Mouse (Mus musculus): ENCODE measurements around the gene Creb3l4. TPM values are rescaled to one million over a fixed set of nuclear protein-coding genes. Genes with fewer than 3 reads are reported as not detected.

The Creb3l4 gene
- polyA plus RNA-seq, 1 experiment from 2014 or later = 28.9 TPM

DNA sequence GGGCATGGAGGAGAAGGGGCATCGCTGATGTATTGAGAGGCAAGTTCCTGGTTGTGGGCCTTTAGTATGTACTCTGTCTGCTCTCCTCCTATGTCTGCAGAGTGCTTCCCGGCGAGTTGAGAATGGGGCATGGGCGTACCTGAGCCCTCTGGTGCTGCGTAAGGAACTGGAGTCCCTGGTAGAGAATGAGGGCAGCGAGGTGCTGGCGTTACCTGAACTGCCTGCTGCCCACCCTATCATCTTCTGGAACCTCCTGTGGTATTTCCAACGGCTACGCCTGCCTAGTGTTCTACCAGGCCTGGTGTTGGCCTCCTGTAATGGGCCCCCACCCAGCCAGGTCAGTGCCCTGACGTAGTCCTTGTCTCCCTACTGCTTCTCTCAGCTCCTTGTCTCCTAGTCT is 34.9 kb upstream of the Creb3l4 start:
- no peaks in the 10 kb centered on the region for H3K27me3 ChIP-seq (ENCODE audit: control insufficient read depth, insufficient read depth, low read length)

DNA sequence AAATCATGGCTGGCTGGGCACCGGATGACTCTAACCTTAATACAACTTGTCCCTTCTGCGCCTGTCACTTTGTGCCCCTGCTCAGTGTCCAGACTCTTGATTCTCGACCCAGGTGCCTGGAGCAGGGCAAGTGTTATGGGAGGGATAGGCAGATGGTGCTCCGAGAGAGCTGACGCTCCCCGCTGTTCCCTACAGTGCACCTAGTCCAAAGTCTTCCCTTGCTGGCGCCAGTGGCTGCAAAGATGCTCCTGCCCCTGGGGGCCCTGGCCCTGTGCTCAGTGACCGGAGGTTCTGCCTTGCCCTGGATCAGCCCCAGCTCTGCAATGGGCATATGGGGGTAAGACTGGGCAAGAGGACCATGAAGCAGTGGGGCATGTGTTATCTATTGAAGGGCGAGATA is 34.5 kb upstream of the Creb3l4 start:
- H3K27ac ChIP-seq (ENCODE audit: low read length) = no peak overlapping the region
- no peak overlapping the region for H3K4me3 ChIP-seq (replicated peaks; ENCODE audit: low read length)
- H3K4me1 ChIP-seq (ENCODE audit: control insufficient read depth, insufficient read depth, low read length) = no peaks in the 10 kb centered on the region
- H3K27me3 ChIP-seq (ENCODE audit: control insufficient read depth, insufficient read depth, low read length) = no peaks in the 10 kb centered on the region
- ATAC-seq (ENCODE audit: insufficient read depth, low FRiP score) = no peak
- H3K9me3 ChIP-seq (replicated peaks; ENCODE audit: control insufficient read depth, low read length) = no peaks in the 10 kb centered on the region
- 88% methylated on average over 9 of the region's 9 CpGs for WGBS
- H3K36me3 ChIP-seq (ENCODE audit: control insufficient read depth, insufficient read depth, low read length) = peaks cover 13% of the 10 kb centered on the region
- no peak overlapping the region for H3K4me2 ChIP-seq (ENCODE audit: low read depth, low read length)
- no peak overlapping the region for H3K9ac ChIP-seq (ENCODE audit: low read length)

More for the DNA sequence above, 34.9 kb upstream of the Creb3l4 start:
- Histone ChIP-seq H3K9me3 (replicated peaks; ENCODE audit: control insufficient read depth, low read length) (no peaks in the 10 kb centered on the region), H3K27ac (ENCODE audit: low read length) (no peak overlapping the region), H3K36me3 (ENCODE audit: control insufficient read depth, insufficient read depth, low read length) (peaks cover 13% of the 10 kb centered on the region), H3K4me3 (replicated peaks; ENCODE audit: low read length) (no peak overlapping the region), H3K4me1 (ENCODE audit: control insufficient read depth, insufficient read depth, low read length) (no peaks in the 10 kb centered on the region), H3K4me2 (ENCODE audit: low read depth, low read length) (no peak overlapping the region), H3K9ac (ENCODE audit: low read length) (no peak overlapping the region)
- WGBS = 93% methylated on average over 10 of the region's 10 CpGs
- no peak for ATAC-seq (ENCODE audit: insufficient read depth, low FRiP score)

DNA sequence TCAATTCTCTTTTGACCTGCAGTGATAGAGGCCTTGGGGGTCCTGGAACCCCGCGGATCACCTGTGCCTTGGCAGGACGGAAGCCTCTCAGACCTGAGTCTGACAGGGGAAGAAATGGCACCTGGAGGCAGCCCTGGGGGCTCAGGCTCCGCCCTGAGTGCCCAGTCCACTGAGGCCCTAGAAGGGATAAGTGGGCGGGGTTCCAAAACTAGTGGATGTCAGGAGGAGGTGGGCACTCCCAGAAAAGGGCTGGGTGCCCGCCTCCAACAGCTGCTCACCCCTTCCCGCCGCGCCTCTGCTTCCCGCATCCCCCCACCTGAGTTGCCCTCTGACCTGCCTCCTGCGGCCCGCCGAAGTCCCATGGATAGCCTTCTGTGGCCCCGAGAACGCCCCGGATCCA is 33.5 kb upstream of the Creb3l4 start:
- no peak for ATAC-seq (ENCODE audit: insufficient read depth, low FRiP score)
- Histone ChIP-seq H3K27ac (ENCODE audit: low read length) (no peak overlapping the region), H3K9me3 (replicated peaks; ENCODE audit: control insufficient read depth, low read length) (no peaks in the 10 kb centered on the region), H3K4me1 (ENCODE audit: control insufficient read depth, insufficient read depth, low read length) (no peaks in the 10 kb centered on the region), H3K4me3 (replicated peaks; ENCODE audit: low read length) (no peak overlapping the region), H3K36me3 (ENCODE audit: control insufficient read depth, insufficient read depth, low read length) (peaks cover 19% of the 10 kb centered on the region), H3K27me3 (ENCODE audit: control insufficient read depth, insufficient read depth, low read length) (no peaks in the 10 kb centered on the region), H3K9ac (ENCODE audit: low read length) (peak overlapping the region; percentile 5; the same call in 1 of the 2 replicates), H3K4me2 (ENCODE audit: low read depth, low read length) (no peak overlapping the region)
- 42% methylated on average over 16 of the region's 16 CpGs for WGBS

DNA sequence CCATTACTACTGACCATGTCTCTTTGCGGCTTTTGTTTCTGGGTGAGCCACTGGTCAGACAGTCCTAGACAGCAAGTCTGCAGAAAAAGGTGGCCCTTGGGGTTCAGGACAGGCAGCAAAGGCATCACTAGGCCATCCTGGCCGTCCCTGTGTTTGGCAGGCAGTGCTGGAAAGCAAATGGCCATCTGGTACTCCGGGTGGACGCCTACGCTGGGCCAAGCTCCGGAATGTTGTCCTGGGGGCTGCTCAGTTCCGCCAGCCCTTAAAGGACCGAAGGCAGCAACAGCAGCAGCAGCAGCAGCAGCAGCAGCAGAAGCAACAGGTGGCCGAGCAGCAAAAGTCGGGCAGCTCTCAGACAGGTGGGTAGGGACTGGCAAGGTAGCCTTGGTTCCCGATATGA is 32.0 kb upstream of the Creb3l4 start:
- WGBS = 90% methylated on average over 11 of the region's 11 CpGs
- H3K36me3 ChIP-seq (ENCODE audit: control insufficient read depth, insufficient read depth, low read length) = peaks cover 19% of the 10 kb centered on the region
- no peak for ATAC-seq (ENCODE audit: insufficient read depth, low FRiP score)

DNA sequence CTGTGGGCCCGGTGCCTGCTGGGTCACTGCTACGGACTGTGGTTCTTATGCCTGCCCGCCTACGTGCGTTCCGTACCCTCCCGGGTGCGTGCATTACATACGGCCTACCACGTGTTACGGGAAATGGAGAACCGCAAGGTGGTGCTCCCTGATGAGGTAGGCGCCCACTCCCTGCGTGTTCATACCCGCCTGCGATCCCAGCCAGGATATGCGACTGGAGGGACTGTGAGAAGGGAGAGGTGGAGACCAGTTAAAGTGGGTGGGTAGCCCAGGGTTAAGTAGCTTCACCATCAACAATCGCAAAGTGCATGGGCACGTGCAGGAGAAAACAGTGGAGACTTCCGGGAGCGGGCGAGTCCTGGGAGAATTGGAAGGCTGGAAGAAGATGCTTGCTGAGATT is 30.5 kb upstream of the Creb3l4 start:
- WGBS = 90% methylated on average over 22 of the region's 22 CpGs
- H3K9me3 ChIP-seq (replicated peaks; ENCODE audit: control insufficient read depth, low read length) = no peaks in the 10 kb centered on the region
- no peak overlapping the region for H3K9ac ChIP-seq (ENCODE audit: low read length)
- H3K4me2 ChIP-seq (ENCODE audit: low read depth, low read length) = no peak overlapping the region
- ATAC-seq (ENCODE audit: insufficient read depth, low FRiP score) = no peak
- H3K4me3 ChIP-seq (replicated peaks; ENCODE audit: low read length) = no peak overlapping the region
- H3K4me1 ChIP-seq (ENCODE audit: control insufficient read depth, insufficient read depth, low read length) = no peaks in the 10 kb centered on the region
- H3K27ac ChIP-seq (ENCODE audit: low read length) = no peak overlapping the region
- no peaks in the 10 kb centered on the region for H3K27me3 ChIP-seq (ENCODE audit: control insufficient read depth, insufficient read depth, low read length)
- peaks cover 11% of the 10 kb centered on the region for H3K36me3 ChIP-seq (ENCODE audit: control insufficient read depth, insufficient read depth, low read length)

More for the DNA sequence above, 32.0 kb upstream of the Creb3l4 start:
- Histone ChIP-seq H3K9me3 (replicated peaks; ENCODE audit: control insufficient read depth, low read length) (no peaks in the 10 kb centered on the region), H3K27ac (ENCODE audit: low read length) (no peak overlapping the region), H3K4me3 (replicated peaks; ENCODE audit: low read length) (no peak overlapping the region), H3K9ac (ENCODE audit: low read length) (no peak overlapping the region), H3K27me3 (ENCODE audit: control insufficient read depth, insufficient read depth, low read length) (no peaks in the 10 kb centered on the region), H3K4me2 (ENCODE audit: low read depth, low read length) (no peak overlapping the region), H3K4me1 (ENCODE audit: control insufficient read depth, insufficient read depth, low read length) (no peaks in the 10 kb centered on the region)

DNA sequence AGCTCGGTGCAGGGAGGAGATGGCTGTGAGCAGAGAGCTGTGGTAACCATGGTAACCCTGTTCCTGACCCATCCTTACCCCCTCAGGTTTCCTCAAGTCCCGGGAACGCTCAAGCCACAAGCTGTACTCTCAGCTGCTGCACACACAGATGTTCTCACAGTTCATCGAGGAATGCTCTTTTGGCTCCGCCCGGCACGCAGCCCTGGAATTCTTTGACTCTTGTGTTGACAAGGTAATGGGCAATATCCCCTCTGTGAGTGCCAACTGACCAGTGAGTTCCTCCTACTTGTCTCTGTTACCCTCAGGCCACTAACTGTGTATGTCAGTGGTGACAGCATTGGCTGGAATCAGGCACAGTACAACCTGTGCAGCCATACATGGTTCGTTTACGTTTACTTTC is 28.9 kb upstream of the Creb3l4 start:
- Histone ChIP-seq H3K27ac (ENCODE audit: low read length) (no peak overlapping the region), H3K4me3 (replicated peaks; ENCODE audit: low read length) (no peak overlapping the region), H3K27me3 (ENCODE audit: control insufficient read depth, insufficient read depth, low read length) (no peaks in the 10 kb centered on the region), H3K4me1 (ENCODE audit: control insufficient read depth, insufficient read depth, low read length) (no peaks in the 10 kb centered on the region), H3K9ac (ENCODE audit: low read length) (no peak overlapping the region), H3K9me3 (replicated peaks; ENCODE audit: control insufficient read depth, low read length) (no peaks in the 10 kb centered on the region), H3K4me2 (ENCODE audit: low read depth, low read length) (no peak overlapping the region), H3K36me3 (ENCODE audit: control insufficient read depth, insufficient read depth, low read length) (peaks cover 6% of the 10 kb centered on the region)
- ATAC-seq (ENCODE audit: insufficient read depth, low FRiP score) = no peak
- WGBS = 69% methylated on average over 9 of the region's 9 CpGs

DNA sequence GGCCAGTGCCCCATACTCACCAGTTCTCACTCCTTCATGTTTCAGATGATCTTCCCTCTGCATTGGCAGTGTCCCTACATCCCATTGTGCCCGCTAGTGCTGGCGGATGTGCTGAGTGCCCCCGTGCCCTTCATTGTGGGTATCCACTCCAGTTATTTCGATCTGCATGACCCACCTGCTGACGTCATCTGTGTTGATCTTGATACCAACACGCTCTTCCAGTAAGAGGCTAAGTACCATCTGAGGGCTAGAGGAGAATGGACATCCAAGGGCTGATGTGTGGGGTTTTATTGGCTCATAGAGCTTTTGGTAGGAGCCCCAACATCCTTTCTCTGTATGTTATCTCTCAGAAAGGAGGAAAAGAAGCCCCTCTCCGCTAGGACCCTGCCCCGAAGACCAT is 27.5 kb upstream of the Creb3l4 start:
- H3K4me2 ChIP-seq (ENCODE audit: low read depth, low read length) = no peak overlapping the region
- H3K27ac ChIP-seq (ENCODE audit: low read length) = no peak overlapping the region
- H3K36me3 ChIP-seq (ENCODE audit: control insufficient read depth, insufficient read depth, low read length) = peaks cover 6% of the 10 kb centered on the region
- no peaks in the 10 kb centered on the region for H3K9me3 ChIP-seq (replicated peaks; ENCODE audit: control insufficient read depth, low read length)
- no peaks in the 10 kb centered on the region for H3K27me3 ChIP-seq (ENCODE audit: control insufficient read depth, insufficient read depth, low read length)
- H3K9ac ChIP-seq (ENCODE audit: low read length) = no peak overlapping the region
- ATAC-seq (ENCODE audit: insufficient read depth, low FRiP score) = no peak
- no peak overlapping the region for H3K4me3 ChIP-seq (replicated peaks; ENCODE audit: low read length)
- WGBS = 92% methylated on average over 8 of the region's 8 CpGs
- peaks cover 7% of the 10 kb centered on the region for H3K4me1 ChIP-seq (ENCODE audit: control insufficient read depth, insufficient read depth, low read length)

DNA sequence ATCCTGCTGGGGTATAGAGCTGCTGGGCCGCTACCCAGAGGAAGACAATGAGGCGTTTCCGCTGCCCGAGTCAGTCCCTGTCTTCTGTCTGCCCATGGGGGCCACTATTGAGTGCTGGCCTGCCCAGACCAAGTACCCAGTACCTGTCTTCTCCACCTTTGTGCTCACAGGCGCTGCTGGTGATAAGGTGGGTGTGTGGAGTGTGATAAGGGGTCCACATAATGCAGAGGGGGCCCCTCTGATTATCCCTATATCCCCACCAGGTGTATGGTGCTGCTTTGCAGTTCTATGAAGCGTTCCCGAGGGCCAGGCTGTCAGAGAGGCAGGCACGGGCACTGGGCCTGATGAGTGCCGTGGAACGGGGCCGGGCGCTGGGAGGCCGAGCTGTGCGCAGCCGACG is 25.7 kb upstream of the Creb3l4 start:
- 87% methylated on average over 16 of the region's 16 CpGs for WGBS
- Histone ChIP-seq H3K4me3 (replicated peaks; ENCODE audit: low read length) (no peak overlapping the region), H3K36me3 (ENCODE audit: control insufficient read depth, insufficient read depth, low read length) (peaks cover 6% of the 10 kb centered on the region), H3K4me1 (ENCODE audit: control insufficient read depth, insufficient read depth, low read length) (peaks cover 16% of the 10 kb centered on the region), H3K27me3 (ENCODE audit: control insufficient read depth, insufficient read depth, low read length) (no peaks in the 10 kb centered on the region), H3K9me3 (replicated peaks; ENCODE audit: control insufficient read depth, low read length) (no peaks in the 10 kb centered on the region), H3K27ac (ENCODE audit: low read length) (no peak overlapping the region), H3K9ac (ENCODE audit: low read length) (no peak overlapping the region), H3K4me2 (ENCODE audit: low read depth, low read length) (no peak overlapping the region)
- ATAC-seq (ENCODE audit: insufficient read depth, low FRiP score) = no peak

DNA sequence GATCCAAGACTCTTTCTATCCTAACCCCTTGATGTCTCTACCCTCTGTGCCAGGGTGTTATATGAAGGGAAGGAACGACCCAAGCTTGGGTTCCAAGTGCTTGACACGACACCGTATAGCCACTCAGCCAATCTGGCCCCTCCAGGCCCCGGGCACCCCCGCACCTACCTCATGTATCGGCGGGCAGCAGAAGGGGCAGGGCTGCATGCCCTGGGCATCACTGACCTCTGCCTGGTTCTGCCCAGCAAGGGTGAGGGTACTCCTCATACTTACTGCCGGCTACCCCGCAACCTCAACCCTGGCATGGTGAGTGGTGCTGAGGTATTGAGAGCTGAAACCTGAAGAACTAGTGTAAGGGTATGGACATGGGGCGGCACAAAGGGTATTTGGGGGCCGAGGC is 24.9 kb upstream of the Creb3l4 start:
- no peak for ATAC-seq (ENCODE audit: insufficient read depth, low FRiP score)
- WGBS = 95% methylated on average over 11 of the region's 11 CpGs
- peaks cover 6% of the 10 kb centered on the region for H3K36me3 ChIP-seq (ENCODE audit: control insufficient read depth, insufficient read depth, low read length)
- no peak overlapping the region for H3K4me2 ChIP-seq (ENCODE audit: low read depth, low read length)
- H3K27ac ChIP-seq (ENCODE audit: low read length) = no peak overlapping the region
- H3K9ac ChIP-seq (ENCODE audit: low read length) = no peak overlapping the region
- H3K9me3 ChIP-seq (replicated peaks; ENCODE audit: control insufficient read depth, low read length) = no peaks in the 10 kb centered on the region
- no peaks in the 10 kb centered on the region for H3K27me3 ChIP-seq (ENCODE audit: control insufficient read depth, insufficient read depth, low read length)
- H3K4me3 ChIP-seq (replicated peaks; ENCODE audit: low read length) = no peak overlapping the region
- peaks cover 16% of the 10 kb centered on the region for H3K4me1 ChIP-seq (ENCODE audit: control insufficient read depth, insufficient read depth, low read length)

Data from stomach, embryonic 16.5 days (tissue).